Mouse (Mus musculus) erythroblast, embryonic 14.5 days (primary cell): ENCODE results near the gene Sigirr.

Experiments used
- GATA1 ChIP-seq: IDR thresholded peaks from 2 replicates; pipeline ENCODE4 v1.6.1; 2012; ENCODE audit warnings: low read length, inconsistent platforms, mixed read lengths
- TAL1 ChIP-seq: IDR thresholded peaks from 3 replicates; pipeline ENCODE4 v1.6.1; 2012; ENCODE audit warnings: low read length, inconsistent platforms, mixed read lengths

DNA sequence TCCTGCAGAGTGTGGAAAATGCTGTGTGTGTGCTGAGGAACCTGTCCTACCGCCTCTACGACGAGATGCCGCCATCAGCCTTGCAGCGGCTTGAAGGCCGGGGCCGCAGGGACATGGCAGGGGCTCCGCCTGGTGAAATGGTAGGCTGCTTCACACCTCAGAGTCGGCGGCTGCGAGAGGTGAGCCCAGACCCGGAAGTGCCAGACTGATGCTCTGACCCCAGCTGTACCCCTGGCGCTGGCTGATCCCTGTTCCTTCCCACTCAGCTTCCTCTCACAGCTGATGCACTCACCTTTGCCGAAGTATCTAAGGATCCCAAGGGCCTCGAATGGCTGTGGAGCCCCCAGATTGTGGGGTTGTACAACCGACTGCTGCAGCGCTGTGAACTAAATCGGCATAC, 11.9 kb downstream of the Sigirr start:
- TF ChIP-seq GATA1 = no peak
- no peak for TF ChIP-seq TAL1
